In genomic region chr7:66309240-66309949, GRCm38 (mm10) we compare ENCODE assay signal across 10 mouse cellular contexts. TPM values are rescaled to one million over a fixed set of nuclear protein-coding genes. Genes with fewer than 3 reads are reported as not detected.
DNase-seq lines count a peak whose midpoint lies in the region; ATAC-seq and TF ChIP-seq lines count a peak whose summit lies in the region.
"Had no signal": no experiment of that assay in that cellular context is flagged by ENCODE, and none has a peak within 500 bp of the region (broad histone marks: within the 10 kb centered on the region; RNA-seq: fewer than 3 reads in every experiment).

No protein-coding gene starts in this region.

- no peaks in the 10 kb centered on the region for H3K36me3 ChIP-seq in kidney, adult 2 months (ENCODE audit: control insufficient read depth, insufficient read depth, low read length)
- H3K36me3 ChIP-seq in intestine, postnatal 0 days (ENCODE audit: control insufficient read depth, insufficient read depth), result peaks cover 29% of the 10 kb centered on the region
- H3K36me3 ChIP-seq in midbrain, embryonic 13.5 days, result no peaks in the 10 kb centered on the region

- no peak overlapping the region for H3K4me3 ChIP-seq in kidney, adult 2 months (ENCODE audit: insufficient read depth, low read depth, low read length)
- H3K4me3 ChIP-seq in intestine, postnatal 0 days (ENCODE audit: low read depth, low read length), result no peak overlapping the region
- no peak overlapping the region for H3K4me3 ChIP-seq in midbrain, embryonic 13.5 days (replicated peaks)

- ATAC-seq in common myeloid progenitor, adult 5-6 weeks (replicated peaks; ENCODE audit: low read depth, poor library complexity, severe bottlenecking), result peak; percentile 53
- peak; percentile 79 for ATAC-seq in intestine, postnatal 0 days
- ATAC-seq in megakaryocyte, adult 5-6 weeks (ENCODE audit: poor library complexity, severe bottlenecking), result peak; percentile 48
- no peak for ATAC-seq in frontal cortex, adult (ENCODE audit: low TSS enrichment)
- ATAC-seq in midbrain, embryonic 13.5 days, result no peak

- H3K4me1 ChIP-seq in kidney, adult 2 months (ENCODE audit: control insufficient read depth, insufficient read depth, low read length), result no peaks in the 10 kb centered on the region
- H3K4me1 ChIP-seq in intestine, postnatal 0 days (replicated peaks; ENCODE audit: control insufficient read depth, insufficient read depth, low read length), result 0 out of 2 replicates have a peak, but pooled peaks cover 4% of the 10 kb centered on the region
- H3K4me1 ChIP-seq in midbrain, embryonic 13.5 days (replicated peaks), result no peaks in the 10 kb centered on the region

- TF ChIP-seq CTCF in kidney, adult 2 months (conservative IDR thresholded peaks at IDR 0.05; ENCODE audit: insufficient read depth, insufficient read length, low read depth, low read length), result no peak
- no peak for TF ChIP-seq CTCF in intestine, postnatal 0 days (IDR thresholded peaks at IDR 0.05; ENCODE audit: low read depth)

- H3K4me2 ChIP-seq in intestine, postnatal 0 days (replicated peaks; ENCODE audit: low read depth), result peak overlapping the region; percentile 45
- H3K4me2 ChIP-seq in midbrain, embryonic 13.5 days (replicated peaks), result no peak overlapping the region

- H3K9me3 ChIP-seq in intestine, postnatal 0 days (ENCODE audit: control insufficient read depth), result no peaks in the 10 kb centered on the region
- H3K9me3 ChIP-seq in midbrain, embryonic 13.5 days, result no peaks in the 10 kb centered on the region

- H3K9ac ChIP-seq in intestine, postnatal 0 days (ENCODE audit: low read depth, low read length), result 0 out of 2 replicates have a peak overlapping the region, but pooled peaks have one; percentile 11
- no peak overlapping the region for H3K9ac ChIP-seq in midbrain, embryonic 13.5 days (replicated peaks)

- WGBS in kidney, adult 2 months, result 63% methylated on average over 5 of the region's 5 CpGs
- WGBS in intestine, postnatal 0 days, result 25% methylated on average over 5 of the region's 5 CpGs
- WGBS in midbrain, embryonic 13.5 days, result 70% methylated on average over 5 of the region's 5 CpGs

- no peak overlapping the region for H3K27ac ChIP-seq in kidney, adult 2 months (ENCODE audit: insufficient read depth, low read depth, low read length)
- H3K27ac ChIP-seq in intestine, postnatal 0 days (ENCODE audit: low read depth, low read length), result peak overlapping the region; percentile 70
- no peak overlapping the region for H3K27ac ChIP-seq in midbrain, embryonic 13.5 days

- DNase-seq in kidney, adult 2 months, result peak; percentile 63
- DNase-seq in kidney, adult 11 months, result no peak
- DNase-seq in right cerebral cortex, postnatal 25 days, result no peak

- TF ChIP-seq POLR2A in kidney, adult 2 months (IDR thresholded peaks at IDR 0.05; ENCODE audit: low read depth, low read length), result no peak

- no peaks in the 10 kb centered on the region for H3K27me3 ChIP-seq in kidney, adult 2 months (replicated peaks; ENCODE audit: control insufficient read depth, insufficient read depth, low read length)
- no peaks in the 10 kb centered on the region for H3K27me3 ChIP-seq in intestine, postnatal 0 days (replicated peaks; ENCODE audit: control insufficient read depth, insufficient read depth, low read length)
- no peaks in the 10 kb centered on the region for H3K27me3 ChIP-seq in midbrain, embryonic 13.5 days

RNA-seq across cellular contexts. Expression of gene Gm10974, which starts 56.3 kb away (rescaled TPM):
- not detected in 2 replicates for polyA plus RNA-seq in kidney, adult 2 months (2012; rRNA removed)
- total RNA-seq in common myeloid progenitor, adult 5-6 weeks (2017), result not detected in 2 replicates
- polyA plus RNA-seq in intestine, postnatal 0 days (2015; fragmentation: Nextera tagmentation; extraction: Ambion mirVana), result not detected in 2 replicates
- not detected in 2 replicates for total RNA-seq in megakaryocyte, adult 5-6 weeks (2015)
- not detected in 2 replicates for total RNA-seq in megakaryocyte, adult 5-6 weeks (2017)
- not detected in 2 replicates for polyA plus RNA-seq in midbrain, embryonic 13.5 days (2015; fragmentation: Nextera tagmentation; extraction: Ambion mirVana)
- polyA plus RNA-seq: limb, embryonic 14.5 days; testis, adult 2 months had no signal

Comparison
In these comparisons a context has a peak if more than half of its experiments do, and no peak if none do; other contexts are left out.
1. ATAC-seq: peak in common myeloid progenitor, adult 5-6 weeks (single experiment), intestine, postnatal 0 days (single experiment) and megakaryocyte, adult 5-6 weeks (single experiment); none in frontal cortex, adult (single experiment) and midbrain, embryonic 13.5 days (single experiment).